Comparison of ENCODE assay signal across 17 mouse cellular contexts in genomic region chr16:29772609-29772988, GRCm38 (mm10).
A peak's percentile ranks its signal among the peaks of the same experiment; 100 is the strongest.
DNase-seq lines count a peak whose midpoint lies in the region; TF ChIP-seq lines count a peak whose summit lies in the region.
"Had no signal": no experiment of that assay in that cellular context is flagged by ENCODE, and none has a peak within 500 bp of the region (broad histone marks: within the 10 kb centered on the region; RNA-seq: fewer than 3 reads in every experiment).

No protein-coding gene starts in this region.

- DNase-seq in heart, embryonic 10.5 days (ENCODE audit: low spot score), result no peak
- DNase-seq in heart, postnatal 36 days, result no peak
- DNase-seq in lung, postnatal 36 days, result peak; percentile 26
- DNase-seq in lung, adult 2 months, result no peak
- DNase-seq in MEL-GATA-1-ER (ENCODE audit: extremely low read depth, low read depth), result peak; percentile 7
- peak; percentile 33 to 46 for DNase-seq in monocyte, adult 2 months (ENCODE audit: low read depth in 1 of 2, low spot score in 2 of 2)
- DNase-seq in thymus, postnatal 4 days, result no peak
- DNase-seq: B cell, adult 2 months; gastrocnemius, postnatal 14 days; kidney, adult 11 months; kidney, postnatal 25 days; right cerebral cortex, postnatal 14 days; thymus, postnatal 36 days had no signal

- no peaks in the 10 kb centered on the region for H3K36me3 ChIP-seq in heart, embryonic 10.5 days
- H3K36me3 ChIP-seq: embryonic facial prominence, embryonic 15.5 days; liver, embryonic 15.5 days; neural tube, embryonic 13.5 days had no signal

- H3K27me3 ChIP-seq in heart, embryonic 10.5 days (ENCODE audit: insufficient read depth, poor library complexity, severe bottlenecking), result peaks cover 23% of the 10 kb centered on the region; the same call in 1 of the 2 replicates
- H3K27me3 ChIP-seq: embryonic facial prominence, embryonic 15.5 days; liver, embryonic 15.5 days had no signal

- peaks cover 54% of the 10 kb centered on the region for H3K4me1 ChIP-seq in heart, embryonic 10.5 days
- no peaks in the 10 kb centered on the region for H3K4me1 ChIP-seq in lung, adult 2 months (ENCODE audit: control insufficient read depth, insufficient read depth, low read length)
- H3K4me1 ChIP-seq: liver, embryonic 15.5 days had no signal

- H3K9me3 ChIP-seq in heart, embryonic 10.5 days, result no peaks in the 10 kb centered on the region
- H3K9me3 ChIP-seq: embryonic facial prominence, embryonic 15.5 days; liver, embryonic 15.5 days; neural tube, embryonic 13.5 days had no signal

- intact Hi-C loops in heart, postnatal 36 days (cut with DNase I), result no loop called here

- H3K27ac ChIP-seq in heart, embryonic 10.5 days, result peak overlapping the region; percentile 62; the same call in 1 of the 2 replicates
- H3K27ac ChIP-seq: embryonic facial prominence, embryonic 15.5 days; hindbrain, postnatal 0 days; liver, embryonic 15.5 days; neural tube, embryonic 13.5 days had no signal

- H3K4me3 ChIP-seq in heart, embryonic 10.5 days, result no peak overlapping the region
- no peak overlapping the region for H3K4me3 ChIP-seq in lung, adult 2 months (replicated peaks; ENCODE audit: extremely low read depth, low read depth, low read length)
- H3K4me3 ChIP-seq: embryonic facial prominence, embryonic 15.5 days; liver, embryonic 15.5 days; neural tube, embryonic 13.5 days had no signal

- TF ChIP-seq CTCF in lung, adult 2 months (IDR thresholded peaks at IDR 0.05; ENCODE audit: insufficient read depth, low read length), result no peak

- 49% methylated on average over 12 of the region's 12 CpGs for WGBS in heart, embryonic 10.5 days
- 66% methylated on average over 12 of the region's 12 CpGs for WGBS in lung, adult 2 months

- no peak for TF ChIP-seq POLR2A in lung, adult 2 months (IDR thresholded peaks at IDR 0.05; ENCODE audit: borderline replicate concordance, extremely low read depth, low read depth, low read length)

Comparison
In these comparisons a context has a peak if more than half of its experiments do, and no peak if none do; other contexts are left out.
1. DNase-seq: peak in lung, postnatal 36 days (single experiment), MEL-GATA-1-ER (single experiment) and monocyte, adult 2 months (2 of 2); none in heart, embryonic 10.5 days (single experiment), heart, postnatal 36 days (0 of 2), lung, adult 2 months (single experiment) and thymus, postnatal 4 days (single experiment).